Mouse (Mus musculus): Measurements from ENCODE around the gene Usf2.

GRCm38 (mm10) chr7:30959786-30960349 lies 3.3 kb upstream of the Usf2 start:
- TF ChIP-seq CTCF (IDR thresholded peaks at IDR 0.05) (no peak), POLR2A (IDR thresholded peaks at IDR 0.05; ENCODE audit: insufficient read depth, low read depth, low read length) (0 out of 2 replicates have a peak, but pooled peaks have one; percentile 26)
